Mouse (Mus musculus): Measurements from ENCODE around the gene Acsf2. TPM values are rescaled to one million over a fixed set of nuclear protein-coding genes. Genes with fewer than 3 reads are reported as not detected.

Gene Acsf2
- polyA plus RNA-seq, 1 experiment = 33.6 TPM

DNA sequence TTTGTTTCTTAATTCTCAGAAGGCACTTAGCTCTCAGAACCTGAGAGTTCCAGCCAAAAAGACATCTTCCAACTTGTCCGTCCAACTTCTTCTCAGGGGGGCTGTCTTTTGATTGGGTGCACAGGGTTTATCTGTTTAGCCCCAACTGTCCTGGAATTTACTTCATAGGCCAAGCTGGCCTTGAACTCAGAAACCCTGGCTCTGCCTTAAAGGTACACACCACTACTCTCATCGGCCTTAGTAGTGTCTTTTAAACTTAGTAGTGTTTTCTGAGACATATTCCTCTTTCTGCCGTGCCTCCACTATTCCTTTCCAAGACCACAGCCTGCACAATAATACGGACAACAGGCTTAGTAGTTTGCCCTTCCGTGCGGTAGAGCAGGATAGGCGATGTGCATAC lies 1.2 kb downstream of the Acsf2 start:
- DNase-seq (ENCODE audit: low read depth in 1 of 2, low spot score in 2 of 2) = no peak
- WGBS = 91% methylated on average over 7 of the region's 7 CpGs
- TF ChIP-seq POLR2A (IDR thresholded peaks at IDR 0.05; ENCODE audit: low read depth, low read length) (no peak), CTCF (IDR thresholded peaks at IDR 0.05; ENCODE audit: extremely low read depth, insufficient read depth, insufficient read length, insufficient replicate concordance) (no peak)
- Histone ChIP-seq H3K4me1 (ENCODE audit: control insufficient read depth, insufficient read depth, insufficient read length) (peaks cover 13% of the 10 kb centered on the region; the same call in 1 of the 2 replicates), H3K36me3 (ENCODE audit: control insufficient read depth, insufficient read depth, low read length) (no peaks in the 10 kb centered on the region), H3K27ac (ENCODE audit: insufficient read depth, low read length) (no peak overlapping the region), H3K27me3 (ENCODE audit: control insufficient read depth, insufficient read depth, low read length) (no peaks in the 10 kb centered on the region), H3K4me3 (ENCODE audit: extremely low read depth, insufficient read depth, insufficient read length) (no peak overlapping the region)

DNA sequence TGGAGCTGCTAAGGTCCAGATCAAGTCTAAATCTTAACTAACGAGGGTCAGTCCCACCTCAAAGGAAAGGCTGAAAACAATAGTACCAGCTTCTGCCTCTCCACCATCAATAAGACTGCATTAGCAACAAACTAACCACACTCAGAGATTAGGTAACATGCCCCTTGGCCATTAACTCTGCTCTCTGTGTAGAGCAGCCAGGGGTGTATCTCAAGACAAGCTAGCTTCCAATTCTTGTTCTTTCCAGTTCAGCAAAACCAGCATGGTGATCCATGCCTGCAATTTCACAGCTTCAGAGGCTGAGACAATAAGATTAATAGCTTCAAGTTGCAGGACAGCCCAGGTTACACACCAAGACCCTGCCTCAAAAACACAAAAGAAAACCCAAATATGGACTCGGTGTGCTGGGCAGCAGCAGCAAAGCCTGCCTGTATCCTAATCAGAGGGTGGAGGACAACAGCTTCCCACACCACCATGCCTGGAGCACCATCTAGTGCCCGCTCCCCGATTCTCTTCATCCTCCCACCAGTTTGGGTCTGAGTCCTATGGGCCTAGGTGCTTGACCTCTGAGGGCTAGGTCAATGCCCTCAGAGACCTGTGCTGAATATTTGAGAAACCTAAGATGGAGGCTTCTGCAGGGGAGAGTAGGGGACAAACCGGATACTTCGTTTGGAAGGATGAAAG lies 3.1 kb downstream of the Acsf2 start:
- H3K4me3 ChIP-seq (ENCODE audit: extremely low read depth, insufficient read depth, insufficient read length) = no peak overlapping the region
- DNase-seq (ENCODE audit: low read depth in 1 of 2, low spot score in 2 of 2) = no peak
- WGBS = 87% methylated on average over 6 of the region's 6 CpGs
- TF ChIP-seq CTCF (IDR thresholded peaks at IDR 0.05; ENCODE audit: extremely low read depth, insufficient read depth, insufficient read length, insufficient replicate concordance) = no peak
- H3K27me3 ChIP-seq (ENCODE audit: control insufficient read depth, insufficient read depth, low read length) = no peaks in the 10 kb centered on the region
- no peaks in the 10 kb centered on the region for H3K36me3 ChIP-seq (ENCODE audit: control insufficient read depth, insufficient read depth, low read length)
- peaks cover 13% of the 10 kb centered on the region; the same call in 1 of the 2 replicates for H3K4me1 ChIP-seq (ENCODE audit: control insufficient read depth, insufficient read depth, insufficient read length)
- H3K27ac ChIP-seq (ENCODE audit: insufficient read depth, low read length) = no peak overlapping the region

DNA sequence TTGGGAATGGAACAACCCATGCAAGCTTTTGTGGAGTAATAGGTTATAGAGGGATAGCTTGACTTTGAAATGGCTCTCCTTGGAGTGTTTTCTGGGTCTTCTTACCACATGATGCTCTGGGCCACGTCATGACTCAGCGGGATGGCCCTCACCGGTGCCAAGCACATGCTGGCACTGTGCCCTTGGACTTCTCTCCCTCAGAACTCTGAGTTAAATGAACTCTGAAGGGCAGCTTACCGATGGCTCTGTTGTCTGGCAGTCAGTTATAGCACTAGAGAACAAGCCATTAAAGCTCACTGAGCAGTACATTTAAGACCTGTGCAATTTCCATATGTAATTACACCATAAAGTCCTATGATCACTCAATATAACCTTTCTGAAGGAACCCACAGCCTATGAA lies 4.4 kb downstream of the Acsf2 start:
- DNase-seq (ENCODE audit: low read depth in 1 of 2, low spot score in 2 of 2) = no peak
- whole genome bisulfite sequencing = 63% methylated on average over 4 of the region's 4 CpGs
- H3K4me3 ChIP-seq (ENCODE audit: extremely low read depth, insufficient read depth, insufficient read length) = no peak overlapping the region
- TF ChIP-seq CTCF (IDR thresholded peaks at IDR 0.05; ENCODE audit: extremely low read depth, insufficient read depth, insufficient read length, insufficient replicate concordance) (no peak), POLR2A (IDR thresholded peaks at IDR 0.05; ENCODE audit: low read depth, low read length) (no peak)
- no peaks in the 10 kb centered on the region for H3K36me3 ChIP-seq (ENCODE audit: control insufficient read depth, insufficient read depth, low read length)
- no peak overlapping the region for H3K27ac ChIP-seq (ENCODE audit: insufficient read depth, low read length)
- peaks cover 14% of the 10 kb centered on the region; the same call in 1 of the 2 replicates for H3K4me1 ChIP-seq (ENCODE audit: control insufficient read depth, insufficient read depth, insufficient read length)
- no peaks in the 10 kb centered on the region for H3K27me3 ChIP-seq (ENCODE audit: control insufficient read depth, insufficient read depth, low read length)

DNA sequence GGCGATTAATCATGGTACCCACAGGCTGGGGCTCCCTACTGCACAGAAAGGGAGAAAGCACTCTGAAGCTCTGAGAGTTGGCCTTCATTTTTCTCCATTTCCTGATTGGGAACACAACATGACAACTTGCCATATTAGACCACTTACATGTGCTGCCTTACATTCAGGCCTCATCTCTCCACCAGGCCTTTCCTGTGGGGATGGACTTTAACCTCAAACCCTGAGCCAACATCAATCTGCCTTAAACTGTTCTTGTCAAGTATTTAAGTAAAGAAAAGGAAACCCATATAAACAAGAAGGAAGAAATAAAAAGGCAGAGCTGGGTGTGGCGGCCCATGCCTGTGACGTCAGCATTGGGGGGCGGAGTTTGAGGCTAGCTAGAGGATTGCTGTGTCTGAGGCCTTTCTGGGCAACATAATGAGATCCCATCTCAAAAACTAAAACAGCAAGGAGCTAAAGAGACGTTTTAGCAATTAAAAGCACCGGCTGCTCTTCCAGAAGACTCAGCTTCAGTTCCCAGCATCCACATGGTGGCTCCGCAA lies 5.3 kb downstream of the Acsf2 start:
- no peak for TF ChIP-seq CTCF (IDR thresholded peaks at IDR 0.05; ENCODE audit: extremely low read depth, insufficient read depth, insufficient read length, insufficient replicate concordance)
- TF ChIP-seq POLR2A (IDR thresholded peaks at IDR 0.05; ENCODE audit: low read depth, low read length) = no peak
- peak in 1 of 2 experiments; percentile 55 for DNase-seq (ENCODE audit: low read depth in 1 of 2, low spot score in 2 of 2)
- Histone ChIP-seq H3K36me3 (ENCODE audit: control insufficient read depth, insufficient read depth, low read length) (no peaks in the 10 kb centered on the region), H3K4me1 (ENCODE audit: control insufficient read depth, insufficient read depth, insufficient read length) (peaks cover 12% of the 10 kb centered on the region; the same call in 1 of the 2 replicates), H3K27me3 (ENCODE audit: control insufficient read depth, insufficient read depth, low read length) (no peaks in the 10 kb centered on the region), H3K4me3 (ENCODE audit: extremely low read depth, insufficient read depth, insufficient read length) (no peak overlapping the region), H3K27ac (ENCODE audit: insufficient read depth, low read length) (no peak overlapping the region)
- 57% methylated on average over 7 of the region's 7 CpGs for WGBS

DNA sequence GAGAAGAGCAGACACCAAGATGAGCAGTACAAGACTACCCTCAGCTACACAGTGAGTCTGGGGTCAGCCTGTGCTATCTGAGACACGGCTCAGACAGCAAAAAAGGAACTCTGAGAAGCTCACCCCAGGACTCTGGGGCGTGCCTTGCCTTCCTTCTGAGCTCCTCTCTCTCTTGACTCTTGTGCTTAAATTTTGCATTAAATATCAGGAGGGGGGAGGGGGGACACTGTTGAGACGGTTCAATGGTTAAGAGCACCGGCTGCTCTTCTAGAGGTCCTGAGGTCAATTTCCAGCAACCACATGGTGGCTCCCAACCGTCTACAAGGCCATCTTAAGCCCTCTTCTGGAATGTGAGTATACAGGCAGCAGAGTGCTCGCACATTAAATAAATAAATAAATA lies 14.2 kb downstream of the Acsf2 start:
- no peak overlapping the region for H3K4me3 ChIP-seq (ENCODE audit: extremely low read depth, insufficient read depth, insufficient read length)
- H3K27me3 ChIP-seq (ENCODE audit: control insufficient read depth, insufficient read depth, low read length) = no peaks in the 10 kb centered on the region
- TF ChIP-seq POLR2A (IDR thresholded peaks at IDR 0.05; ENCODE audit: low read depth, low read length) = no peak
- TF ChIP-seq CTCF (IDR thresholded peaks at IDR 0.05; ENCODE audit: extremely low read depth, insufficient read depth, insufficient read length, insufficient replicate concordance) = no peak
- 62% methylated on average over 6 of the region's 6 CpGs for WGBS
- DNase-seq (ENCODE audit: low read depth in 1 of 2, low spot score in 2 of 2) = no peak
- no peak overlapping the region for H3K27ac ChIP-seq (ENCODE audit: insufficient read depth, low read length)
- H3K4me1 ChIP-seq (ENCODE audit: control insufficient read depth, insufficient read depth, insufficient read length) = peaks cover 16% of the 10 kb centered on the region; the same call in 1 of the 2 replicates
- H3K36me3 ChIP-seq (ENCODE audit: control insufficient read depth, insufficient read depth, low read length) = peaks cover 4% of the 10 kb centered on the region; the same call in 1 of the 2 replicates

- Histone ChIP-seq H3K4me3 (ENCODE audit: extremely low read depth, insufficient read depth, insufficient read length) (no peak overlapping the region), H3K27ac (ENCODE audit: insufficient read depth, low read length) (no peak overlapping the region), H3K27me3 (ENCODE audit: control insufficient read depth, insufficient read depth, low read length) (no peaks in the 10 kb centered on the region), H3K4me1 (ENCODE audit: control insufficient read depth, insufficient read depth, insufficient read length) (peaks cover 9% of the 10 kb centered on the region; the same call in 1 of the 2 replicates), H3K36me3 (ENCODE audit: control insufficient read depth, insufficient read depth, low read length) (peaks cover 5% of the 10 kb centered on the region)
- 95% methylated on average over 9 of the region's 9 CpGs for WGBS
- no peak for TF ChIP-seq POLR2A (IDR thresholded peaks at IDR 0.05; ENCODE audit: low read depth, low read length)
- no peak for TF ChIP-seq CTCF (IDR thresholded peaks at IDR 0.05; ENCODE audit: extremely low read depth, insufficient read depth, insufficient read length, insufficient replicate concordance)
- DNase-seq (ENCODE audit: low read depth in 1 of 2, low spot score in 2 of 2) = no peak
These were observed 16.6 kb downstream of the Acsf2 start for GRCm38 (mm10) chr11:94585091-94585490.
